Mouse (Mus musculus) heart, embryonic 16.5 days (tissue): ENCODE results near the gene Tfr2. TPM values are rescaled to one million over a fixed set of nuclear protein-coding genes. Genes with fewer than 3 reads are reported as not detected.

Experiments used
- ATAC-seq: fragments of 200-750 bp; cut with Nextera tagmentation; replicated peaks from 2 replicates; pipeline ENCODE4 v1.8.0; 2017; ENCODE audit warnings: moderate number of reproducible peaks; ENCODE audit not compliant: insufficient read depth, low FRiP score; ENCODE audit errors: extremely low read depth
- H3K27ac ChIP-seq: fragments of 300-500 bp; sonication (generic); 2 replicates; pipeline ENCODE4 v1.5.1; 2014; ENCODE audit warnings: mild to moderate bottlenecking, low read length, control low read depth, moderate library complexity
- H3K27me3 ChIP-seq: fragments of 300-500 bp; sonication (generic); 2 replicates; pipeline ENCODE4 v1.6.1; 2014; ENCODE audit warnings: low read length, mixed read lengths; ENCODE audit not compliant: control insufficient read depth, insufficient read depth
- H3K36me3 ChIP-seq: fragments of 300-500 bp; sonication (generic); 2 replicates; pipeline ENCODE4 v1.6.1; 2014; ENCODE audit not compliant: control insufficient read depth, insufficient read depth
- H3K4me1 ChIP-seq: fragments of 300-500 bp; sonication (generic); 2 replicates; pipeline ENCODE4 v1.6.1; 2014; ENCODE audit warnings: low read length, mixed read lengths; ENCODE audit not compliant: control insufficient read depth, insufficient read depth
- H3K4me2 ChIP-seq: fragments of 300-500 bp; sonication (generic); 2 replicates; pipeline ENCODE4 v1.6.1; 2014; ENCODE audit warnings: low read depth, mild to moderate bottlenecking, control low read depth, low read length
- H3K4me3 ChIP-seq: fragments of 300-500 bp; sonication (generic); 2 replicates; pipeline ENCODE4 v1.5.1; 2014; ENCODE audit warnings: mild to moderate bottlenecking, control low read depth, low read length
- H3K9ac ChIP-seq: fragments of 300-500 bp; sonication (generic); 2 replicates; pipeline ENCODE4 v1.6.1; 2014; ENCODE audit warnings: low read length, control low read depth
- H3K9me3 ChIP-seq: fragments of 300-500 bp; sonication (generic); replicated peaks from 2 replicates; pipeline ENCODE4 v1.6.1; 2016; ENCODE audit warnings: low read length; ENCODE audit not compliant: control insufficient read depth
- WGBS: fragments of 180-500 bp; shearing (Covaris S2); extraction: QIAGEN DNeasy Blood & Tissue Kit; methylation state at CpG from one replicate; pipeline ENCODE4 v1.1.7; 2014; 5-methylcytosine and 5-hydroxymethylcytosine counted together
- polyA plus RNA-seq: library from polyadenylated mRNA; unstranded; fragments of >200 nt; fragmentation: Nextera tagmentation; extraction: Ambion mirVana; gene quantifications from 2 replicates; pipeline ENCODE4 v1.2.1, GENCODE M21; 2015

The Tfr2 gene
- 0.26 and 0.54 TPM in 2 replicates for polyA plus RNA-seq

DNA sequence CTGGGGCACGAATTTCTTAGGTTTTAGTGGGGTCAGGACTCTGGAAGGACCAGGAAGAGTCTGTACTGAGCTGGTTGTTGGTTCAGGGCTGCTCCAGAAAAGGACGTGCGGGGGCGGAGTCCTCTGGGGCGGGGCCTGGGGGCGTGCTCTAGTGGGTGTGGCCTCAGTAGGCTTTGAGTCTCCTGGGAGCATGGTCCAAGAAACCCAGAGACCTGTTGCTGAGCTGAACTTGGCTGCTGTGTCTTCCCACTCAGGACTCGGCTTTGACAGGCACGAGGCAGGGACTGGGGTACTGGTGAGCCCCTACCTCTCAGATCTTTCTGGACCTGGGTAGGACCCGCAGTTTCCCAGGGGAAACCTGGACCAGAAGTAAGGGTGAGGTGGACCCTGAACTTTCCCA is at the start of gene Tfr2:
Tfr2 (plus strand) TSS at position 176 of the 400 bp plus-strand sequence.
- no peaks in the 10 kb centered on the region for H3K36me3 ChIP-seq
- no peaks in the 10 kb centered on the region; the same call in 1 of the 2 replicates for H3K27me3 ChIP-seq
- no peak within 1 kb of the TSS for H3K4me2 ChIP-seq
- no peak within 1 kb of the TSS for H3K27ac ChIP-seq
- H3K9ac ChIP-seq = no peak within 1 kb of the TSS
- H3K4me3 ChIP-seq = no peak within 1 kb of the TSS
- no peaks in the 10 kb centered on the region for H3K4me1 ChIP-seq
- peak; percentile 52; the same call in 1 of the 2 replicates for ATAC-seq
- WGBS = 23% methylated on average over 9 of the region's 9 CpGs
- H3K9me3 ChIP-seq = no peaks in the 10 kb centered on the region

DNA sequence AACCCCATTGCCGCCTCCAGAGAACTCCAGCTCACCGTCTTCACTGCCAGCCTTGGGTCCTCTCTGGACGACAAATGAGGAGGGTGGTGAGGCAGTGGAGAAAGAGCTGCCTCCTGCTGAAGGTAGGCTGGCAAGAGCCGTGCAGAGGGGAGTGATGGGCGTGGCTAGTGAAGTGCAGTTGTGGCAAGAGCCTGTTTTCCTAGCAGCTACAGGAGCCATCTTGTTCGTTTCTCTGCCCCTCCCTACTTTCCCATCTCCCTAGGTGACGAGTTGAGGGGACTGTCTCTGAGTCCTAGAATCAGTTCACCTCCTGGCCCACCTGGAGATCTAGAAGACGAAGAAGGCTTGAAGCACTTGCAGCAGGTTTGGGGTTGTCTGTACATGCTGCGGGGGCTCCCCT is 47.8 kb upstream of the Tfr2 start:
- WGBS = 80% methylated on average over 9 of the region's 9 CpGs
- no peak overlapping the region for H3K9ac ChIP-seq

DNA sequence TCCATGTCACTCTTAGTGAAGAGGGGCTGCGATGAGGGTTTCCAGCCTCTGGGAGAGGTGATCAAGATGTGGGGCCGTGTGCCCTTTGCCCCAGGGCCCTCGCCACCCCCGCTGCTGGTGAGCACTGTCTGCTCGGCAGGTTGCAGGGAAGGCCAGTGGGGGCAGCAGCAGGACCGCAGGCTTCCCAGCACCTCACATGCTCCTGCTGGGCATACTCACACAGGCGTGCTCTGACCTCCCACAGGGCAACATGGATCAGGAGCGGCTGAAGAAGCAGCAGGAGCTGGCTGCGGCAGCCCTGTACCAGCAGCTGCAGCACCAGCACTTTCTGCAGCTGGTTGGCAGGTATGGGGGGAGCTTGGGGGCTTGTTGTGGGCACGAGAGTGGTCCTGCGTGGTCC is 46.9 kb upstream of the Tfr2 start:
- H3K9me3 ChIP-seq = no peaks in the 10 kb centered on the region
- no peak for ATAC-seq
- no peaks in the 10 kb centered on the region for H3K27me3 ChIP-seq
- H3K4me3 ChIP-seq = no peak overlapping the region
- H3K4me2 ChIP-seq = no peak overlapping the region
- H3K36me3 ChIP-seq = peaks cover 72% of the 10 kb centered on the region
- peaks cover 4% of the 10 kb centered on the region for H3K4me1 ChIP-seq
- 78% methylated on average over 11 of the region's 11 CpGs for WGBS
- no peak overlapping the region for H3K27ac ChIP-seq
- no peak overlapping the region for H3K9ac ChIP-seq

More for the DNA sequence above, 47.8 kb upstream of the Tfr2 start:
- H3K27ac ChIP-seq = no peak overlapping the region
- peaks cover 66% of the 10 kb centered on the region for H3K36me3 ChIP-seq
- no peaks in the 10 kb centered on the region for H3K27me3 ChIP-seq
- no peaks in the 10 kb centered on the region for H3K9me3 ChIP-seq
- no peak overlapping the region for H3K4me3 ChIP-seq
- H3K4me2 ChIP-seq = no peak overlapping the region
- no peak for ATAC-seq
- H3K4me1 ChIP-seq = peaks cover 4% of the 10 kb centered on the region

DNA sequence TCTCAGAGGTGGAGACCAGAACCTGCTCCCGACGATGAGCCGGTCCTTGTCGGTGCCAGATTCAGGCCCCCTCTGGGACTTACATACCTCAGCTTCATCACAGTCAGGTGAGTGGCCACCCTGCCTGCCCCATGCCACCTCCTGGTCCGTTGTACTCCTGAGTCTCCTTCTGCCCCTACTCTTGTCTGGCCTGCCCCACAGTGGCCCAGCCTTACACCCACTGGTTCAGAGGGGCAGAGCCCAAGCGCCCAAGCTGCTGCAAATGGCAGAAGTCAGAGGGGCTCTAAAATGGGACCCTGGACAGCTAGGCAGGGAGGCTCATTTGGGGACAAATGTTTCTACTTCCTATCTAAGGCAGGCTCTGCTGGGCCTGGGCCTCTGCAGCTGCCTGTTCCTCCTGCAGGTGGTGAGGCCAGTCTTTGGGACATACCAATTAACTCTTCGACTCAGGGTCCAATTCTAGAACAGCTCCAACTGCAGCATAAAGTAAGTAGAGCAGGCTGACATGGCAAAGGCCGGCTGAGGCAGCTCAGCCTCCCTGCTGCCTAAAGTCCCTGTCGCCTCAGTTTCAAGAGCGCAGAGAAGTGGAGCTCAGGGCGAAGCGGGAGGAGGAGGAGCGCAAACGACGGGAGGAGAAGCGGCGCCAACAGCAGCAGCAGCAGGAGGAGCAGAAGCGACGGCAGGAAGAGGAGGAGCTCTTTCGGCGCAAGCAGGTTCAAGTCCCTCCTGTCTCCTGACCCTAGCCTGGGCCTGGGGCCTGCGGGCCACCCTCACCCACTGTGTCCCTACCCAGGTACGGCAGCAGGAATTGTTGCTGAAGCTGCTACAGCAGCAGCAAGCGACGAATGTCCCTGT is 46.0 kb upstream of the Tfr2 start:
- WGBS = 86% methylated on average over 23 of the region's 25 CpGs
- H3K4me1 ChIP-seq = peaks cover 4% of the 10 kb centered on the region
- no peak for ATAC-seq
- H3K4me2 ChIP-seq = no peak overlapping the region
- no peaks in the 10 kb centered on the region for H3K9me3 ChIP-seq
- H3K9ac ChIP-seq = no peak overlapping the region
- no peak overlapping the region for H3K4me3 ChIP-seq
- no peaks in the 10 kb centered on the region for H3K27me3 ChIP-seq
- H3K27ac ChIP-seq = no peak overlapping the region
- H3K36me3 ChIP-seq = peaks cover 80% of the 10 kb centered on the region

DNA sequence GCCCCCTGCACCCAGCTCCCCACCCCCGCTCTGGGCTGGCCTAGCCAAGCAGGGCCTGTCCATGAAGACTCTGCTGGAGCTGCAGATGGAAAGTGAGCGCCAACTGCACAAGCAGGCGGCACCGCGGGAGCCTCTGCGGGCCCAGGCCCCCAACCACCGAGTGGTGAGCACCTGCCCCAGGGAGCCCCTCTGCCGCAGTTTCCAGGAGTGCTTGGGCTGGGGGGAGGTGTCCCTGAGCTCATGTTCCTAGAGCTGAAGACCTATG is 45.5 kb upstream of the Tfr2 start:
- ATAC-seq = no peak
- no peaks in the 10 kb centered on the region for H3K27me3 ChIP-seq
- H3K27ac ChIP-seq = no peak overlapping the region
- peaks cover 4% of the 10 kb centered on the region for H3K4me1 ChIP-seq
- no peak overlapping the region for H3K4me3 ChIP-seq
- no peaks in the 10 kb centered on the region for H3K9me3 ChIP-seq
- H3K36me3 ChIP-seq = peaks cover 80% of the 10 kb centered on the region
- no peak overlapping the region for H3K4me2 ChIP-seq
- no peak overlapping the region for H3K9ac ChIP-seq
- 82% methylated on average over 8 of the region's 8 CpGs for WGBS

DNA sequence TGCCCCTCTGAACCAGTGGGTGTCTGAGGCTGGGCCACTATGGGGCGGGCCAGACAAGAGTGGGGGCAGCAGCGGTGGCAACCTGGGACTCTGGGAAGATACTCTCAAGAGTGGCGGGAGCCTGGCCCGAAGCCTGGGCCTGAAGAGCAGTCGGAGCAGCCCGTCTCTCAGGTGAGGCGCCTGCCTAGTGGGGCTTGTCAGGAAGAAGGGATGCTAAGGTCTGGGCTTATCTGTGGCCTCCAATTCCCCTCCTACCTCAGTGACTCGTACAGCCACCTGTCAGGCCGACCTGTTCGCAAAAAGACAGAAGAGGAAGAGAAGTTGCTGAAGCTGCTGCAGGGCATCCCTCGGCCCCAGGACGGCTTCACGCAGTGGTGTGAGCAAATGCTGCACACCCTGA is 45.0 kb upstream of the Tfr2 start:
- Histone ChIP-seq H3K9me3 (no peaks in the 10 kb centered on the region), H3K36me3 (peaks cover 80% of the 10 kb centered on the region), H3K4me2 (no peak overlapping the region), H3K27me3 (no peaks in the 10 kb centered on the region), H3K9ac (no peak overlapping the region), H3K4me3 (no peak overlapping the region), H3K4me1 (peaks cover 4% of the 10 kb centered on the region), H3K27ac (no peak overlapping the region)
- no peak for ATAC-seq
- WGBS = 77% methylated on average over 13 of the region's 13 CpGs

- Histone ChIP-seq H3K4me1 (peaks cover 10% of the 10 kb centered on the region), H3K36me3 (peaks cover 78% of the 10 kb centered on the region), H3K9ac (no peak overlapping the region), H3K4me3 (no peak overlapping the region), H3K9me3 (no peaks in the 10 kb centered on the region), H3K27me3 (no peaks in the 10 kb centered on the region), H3K4me2 (no peak overlapping the region), H3K27ac (no peak overlapping the region)
- no peak for ATAC-seq
- 74% methylated on average over 16 of the region's 16 CpGs for WGBS
These were observed 44.1 kb upstream of the Tfr2 start for GRCm38 (mm10) chr5:137525511-137525910.

DNA sequence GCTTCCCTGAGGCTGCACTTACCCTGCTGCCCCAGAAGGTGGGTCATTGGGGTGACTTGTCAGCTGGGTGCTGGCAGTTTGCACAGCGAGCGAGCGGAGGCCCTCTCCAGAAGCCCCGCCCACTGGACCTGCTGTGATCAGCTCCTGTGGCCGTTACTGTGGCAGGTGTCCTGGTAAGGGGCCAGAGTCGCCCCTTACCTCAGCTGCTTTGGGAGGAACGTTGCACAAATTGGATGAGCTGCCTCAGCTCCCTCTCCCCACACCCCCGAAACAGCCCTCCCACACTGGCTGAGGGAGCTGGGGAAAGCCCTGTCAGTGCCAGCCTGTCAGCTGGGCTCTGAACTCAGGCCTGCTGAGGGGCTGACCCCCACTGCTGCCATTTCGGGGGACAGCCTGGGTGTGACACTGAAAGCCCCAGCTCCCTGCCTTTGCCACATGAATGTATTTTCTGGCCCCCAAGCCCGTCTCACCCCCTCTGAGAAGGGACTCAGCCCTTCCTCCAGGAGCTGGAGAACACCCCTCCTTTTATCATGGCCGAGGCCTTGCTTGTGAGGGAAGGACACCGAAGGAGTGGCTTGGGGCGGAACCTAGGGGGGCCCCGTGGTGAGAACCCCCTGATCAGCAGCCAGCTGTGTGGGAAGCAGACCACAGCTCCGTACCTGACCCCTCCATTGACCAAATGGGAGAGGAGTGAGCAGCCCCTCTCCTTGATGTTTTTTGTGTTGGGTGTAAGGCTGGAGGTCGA is 43.3 kb upstream of the Tfr2 start:
- Histone ChIP-seq H3K4me1 (peaks cover 14% of the 10 kb centered on the region), H3K9me3 (no peaks in the 10 kb centered on the region), H3K27ac (peak overlapping the region; percentile 18; the same call in 1 of the 2 replicates), H3K36me3 (peaks cover 71% of the 10 kb centered on the region), H3K4me3 (no peak overlapping the region), H3K4me2 (no peak overlapping the region), H3K27me3 (no peaks in the 10 kb centered on the region), H3K9ac (0 out of 2 replicates have a peak overlapping the region, but pooled peaks have one; percentile 5)
- ATAC-seq = no peak
- WGBS = 38% methylated on average over 16 of the region's 16 CpGs

GRCm38 (mm10) chr5:137527413-137527812 is 42.2 kb upstream of the Tfr2 start:
- no peak overlapping the region for H3K9ac ChIP-seq
- no peak for ATAC-seq
- H3K4me3 ChIP-seq = no peak overlapping the region
- H3K36me3 ChIP-seq = peaks cover 60% of the 10 kb centered on the region
- peaks cover 14% of the 10 kb centered on the region for H3K4me1 ChIP-seq
- no peak overlapping the region for H3K27ac ChIP-seq
- no peaks in the 10 kb centered on the region for H3K9me3 ChIP-seq
- 63% methylated on average over 1 of the region's 1 CpGs for WGBS
- no peak overlapping the region for H3K4me2 ChIP-seq
- H3K27me3 ChIP-seq = no peaks in the 10 kb centered on the region
